Mouse (Mus musculus) left cerebral cortex, postnatal 4 days (tissue): ENCODE results near the gene Has3. TPM values are rescaled to one million over a fixed set of nuclear protein-coding genes. Genes with fewer than 3 reads are reported as not detected.
A peak's percentile ranks its signal among the peaks of the same experiment; 100 is the strongest.

Source experiments
- DNase-seq: peaks from one replicate; pipeline ENCODE4 v3.0.0-alpha.2; 2022
- intact Hi-C: fragments of 180-260 bp; cut with DNase I; formaldehyde crosslinking; loops from one replicate; pipeline ENCODE4 v1.15.1; 2025
- total RNA-seq, 2 experiments: library from RNA; stranded (reverse); gene quantifications; 2 replicates each; pipeline ENCODE4 v1.2.3; 2021

The Has3 gene
- 10 to 100 TPM; 16.7 to 17.7 TPM for total RNA-seq

GRCm38 (mm10) chr8:106870051-106870450 is at the start of gene Has3:
Gene Has3, plus strand, starts transcription at chr8:106870242.
- intact Hi-C loops, result loop anchor here (5.0 kb wide), 1 partner anchor 153 kb away; no protein-coding TSS in a partner anchor
- DNase-seq, result no peak

GRCm38 (mm10) chr8:106820553-106821515 is 49.2 kb upstream of the Has3 start:
- intact Hi-C loops, result no loop called here
- DNase-seq, result no peak

GRCm38 (mm10) chr8:106828921-106829320 is 41.1 kb upstream of the Has3 start:
- intact Hi-C loops, result no loop called here
- no peak for DNase-seq

- DNase-seq, result peak; percentile 71
- intact Hi-C loops, result no loop called here
These were observed 40.5 kb upstream of the Has3 start for GRCm38 (mm10) chr8:106829526-106830045.

- intact Hi-C loops, result no loop called here
- DNase-seq, result peak; percentile 29
These were observed 35.1 kb upstream of the Has3 start for GRCm38 (mm10) chr8:106834899-106835298.

- DNase-seq, result no peak
- intact Hi-C loops, result no loop called here
These were observed 33.5 kb upstream of the Has3 start for GRCm38 (mm10) chr8:106836525-106836924.

GRCm38 (mm10) chr8:106838803-106839202 is 31.2 kb upstream of the Has3 start:
- DNase-seq, result no peak
- intact Hi-C loops, result no loop called here

- intact Hi-C loops, result no loop called here
These were observed 30.6 kb upstream of the Has3 start for GRCm38 (mm10) chr8:106839209-106840001.

DNA sequence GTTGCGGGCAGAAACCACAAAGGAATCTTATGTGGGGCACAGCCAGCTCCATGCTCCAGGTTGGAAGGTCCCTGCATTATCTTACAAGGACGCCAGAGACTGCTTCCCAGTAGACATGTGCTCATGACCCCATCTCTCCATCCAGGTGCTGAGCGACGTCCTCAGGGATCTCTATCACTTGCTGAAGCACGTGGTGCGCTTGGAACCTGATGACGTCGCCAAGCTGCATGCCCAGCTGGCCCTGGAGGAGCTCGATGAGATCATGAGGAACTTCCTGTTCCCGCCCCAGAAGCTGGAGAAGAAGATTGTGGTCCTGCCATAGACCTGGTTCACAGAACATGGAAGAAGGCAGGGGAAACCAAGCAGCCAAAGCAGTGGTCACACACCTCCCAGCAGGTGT is 20.0 kb upstream of the Has3 start:
- DNase-seq, result no peak
- intact Hi-C loops, result no loop called here

More at GRCm38 (mm10) chr8:106839209-106840001, 30.6 kb upstream of the Has3 start:
- no peak for DNase-seq

GRCm38 (mm10) chr8:106854534-106855241 is 15.4 kb upstream of the Has3 start:
- intact Hi-C loops, result no loop called here
- DNase-seq, result no peak

- intact Hi-C loops, result no loop called here
- no peak for DNase-seq
These were observed 14.8 kb upstream of the Has3 start for GRCm38 (mm10) chr8:106855242-106855562.

DNA sequence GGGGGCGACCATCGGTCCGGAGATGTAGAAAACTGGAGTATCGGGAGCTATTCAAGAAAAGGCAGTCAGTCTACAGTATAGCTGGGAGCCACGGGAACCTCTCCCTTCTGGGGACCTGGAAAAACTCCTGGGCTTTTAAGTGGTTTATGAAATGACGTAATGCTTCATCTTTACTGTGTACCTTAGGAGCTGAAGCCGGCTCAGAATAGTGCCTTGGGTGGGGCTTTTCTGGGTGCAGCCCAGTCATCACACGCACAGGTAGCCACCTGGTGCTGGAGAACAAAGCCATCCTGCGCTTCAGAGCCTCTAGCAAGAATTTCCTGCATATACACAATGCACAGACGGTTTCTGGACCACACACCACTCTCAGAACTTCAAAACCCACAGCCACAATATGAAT is 7.2 kb upstream of the Has3 start:
- intact Hi-C loops, result no loop called here

GRCm38 (mm10) chr8:106865354-106865753 is 4.7 kb upstream of the Has3 start:
- peak; percentile 62 for DNase-seq
- intact Hi-C loops, result no loop called here

More for the DNA sequence above, 7.2 kb upstream of the Has3 start:
- no peak for DNase-seq

GRCm38 (mm10) chr8:106870537-106871327 is 690 bp downstream of the Has3 start:
- peak; percentile 67 for DNase-seq
- intact Hi-C loops, result loop anchor here (5.0 kb wide), 1 partner anchor 153 kb away; no protein-coding TSS in a partner anchor

DNA sequence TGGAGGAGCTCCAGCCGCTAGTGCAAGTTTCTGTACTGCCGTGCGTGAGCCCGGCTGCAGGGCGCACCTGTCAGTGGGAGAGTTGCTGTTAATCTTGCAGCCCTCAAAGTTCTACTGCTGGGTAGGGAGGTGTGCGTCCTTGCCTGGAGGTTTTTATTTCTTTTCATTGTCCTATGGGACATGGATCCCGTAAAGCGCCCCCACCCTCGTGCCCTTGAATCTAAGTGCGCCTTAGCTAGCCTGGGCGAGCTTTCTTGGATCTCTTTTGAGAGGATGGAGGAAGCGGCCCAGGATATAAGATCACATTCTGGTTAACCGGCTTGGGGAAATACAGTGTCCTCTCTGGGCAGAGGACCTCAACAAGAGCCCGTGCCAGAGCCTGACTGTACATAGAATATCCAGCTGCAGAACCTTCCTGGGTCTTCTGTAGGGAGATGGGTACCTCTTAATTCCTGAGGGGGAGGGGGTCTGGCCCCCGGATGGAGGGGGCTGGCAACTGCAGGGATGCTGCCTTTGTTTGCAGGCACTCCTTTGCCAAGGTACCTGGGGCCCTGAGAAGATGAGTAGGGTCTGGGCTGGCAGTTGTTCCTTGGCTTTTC is 1.4 kb downstream of the Has3 start:
- no peak for DNase-seq
- intact Hi-C loops, result loop anchor here (5.0 kb wide), 1 partner anchor 154 kb away; no protein-coding TSS in a partner anchor

GRCm38 (mm10) chr8:106871931-106872371 is 1.9 kb downstream of the Has3 start:
- DNase-seq, result peak; percentile 73
- intact Hi-C loops, result loop anchor here (5.0 kb wide), 1 partner anchor 155 kb away; no protein-coding TSS in a partner anchor

DNA sequence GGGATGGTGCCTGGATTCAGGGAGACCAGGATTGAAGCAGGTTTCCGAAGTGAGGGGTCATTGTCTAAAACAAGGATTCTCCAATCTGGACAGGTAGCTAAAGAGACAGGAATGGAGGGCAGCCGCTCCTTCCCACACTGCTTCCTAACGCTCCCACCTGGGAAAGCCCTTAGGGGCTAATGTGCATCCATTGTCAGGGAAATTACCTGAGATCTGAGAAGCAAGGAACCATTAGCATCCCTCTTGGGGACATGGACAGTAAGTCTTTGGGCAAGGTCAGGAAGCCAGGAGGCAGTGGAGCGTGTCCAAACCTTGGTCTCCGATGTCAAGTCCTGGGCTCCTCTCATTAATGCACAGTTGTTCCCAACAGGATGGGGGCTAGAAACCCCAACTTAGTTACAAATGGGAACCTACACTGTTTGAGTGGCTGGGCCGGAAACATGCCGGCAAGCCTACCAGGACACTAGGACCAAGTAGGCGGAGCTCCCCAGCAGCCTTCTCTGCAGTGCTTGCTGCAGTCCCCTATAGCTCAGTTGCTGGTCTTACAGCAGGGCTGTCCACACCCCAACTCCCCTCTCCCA is 2.5 kb downstream of the Has3 start:
- intact Hi-C loops, result loop anchor here (5.0 kb wide), 1 partner anchor 155 kb away; no protein-coding TSS in a partner anchor
- peak; percentile 25 for DNase-seq

DNA sequence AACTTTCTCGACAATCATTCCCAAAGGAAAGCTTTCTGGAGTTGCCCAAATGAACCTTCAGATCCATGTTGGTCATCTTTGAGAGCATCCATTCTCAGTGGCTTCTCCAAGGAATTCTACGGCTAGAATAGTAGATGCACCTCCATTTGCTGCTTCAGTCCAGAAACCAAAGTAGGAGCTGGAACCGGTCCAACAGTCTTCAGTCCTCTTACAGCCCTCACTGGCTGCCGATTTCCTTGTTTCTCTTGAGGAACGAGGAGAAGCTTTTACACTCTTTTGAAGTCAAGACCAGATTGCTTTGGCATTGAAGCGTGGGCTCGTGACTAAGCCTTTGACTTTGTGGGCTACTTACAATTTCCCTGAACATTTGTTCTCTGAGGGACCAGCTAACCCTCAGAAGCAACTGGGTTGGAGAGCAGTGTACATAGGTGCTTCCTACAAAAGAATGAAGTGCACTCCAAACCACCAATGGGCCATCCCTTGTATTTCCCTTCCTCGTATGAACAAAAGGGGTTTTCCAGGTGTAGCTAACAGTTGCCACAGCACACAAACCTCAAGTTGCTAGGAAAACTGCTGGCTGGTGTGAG is 10.2 kb downstream of the Has3 start:
- intact Hi-C loops, result no loop called here
- no peak for DNase-seq
